Mouse (Mus musculus) frontal cortex, postnatal 25 days (tissue): ENCODE measurements at regions not wholly inside any gene's neighbourhood (a gene's known extent, or its start where the extent isn't known, plus 50 kb on each side); places are given as distances from the start of the nearest gene placed in this dataset.
"Not testable (repeated sequence)": the region's sequence is repeated elsewhere in the genome, so short reads cannot be mapped to it uniquely, and the experiment has no call there.

Experiments used
- DNase-seq, 2 experiments: peaks; one replicate each; pipeline ENCODE4 v3.0.0; 2022; ENCODE audit warnings: low spot score in 2 of 2

DNA sequence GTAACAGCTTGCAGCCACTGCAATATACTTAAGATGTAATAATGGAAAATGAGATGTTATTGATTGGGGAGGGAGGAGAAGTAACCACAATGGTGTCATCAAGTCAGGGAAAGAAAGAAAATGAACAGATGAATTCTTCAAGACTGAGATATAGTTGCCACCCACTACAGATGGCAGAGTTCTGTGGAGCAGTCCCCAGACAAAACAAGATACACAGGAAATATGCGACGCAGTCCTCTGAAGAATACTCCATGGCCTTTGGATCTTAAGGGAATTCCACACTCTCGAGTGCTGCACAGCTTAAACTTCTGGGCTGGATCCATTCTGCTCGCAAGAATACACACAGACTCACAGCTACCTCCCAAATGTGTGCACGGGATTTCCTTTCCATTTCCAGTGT, 113.4 kb downstream of the Sox4 start:
- DNase-seq, result no peak

DNA sequence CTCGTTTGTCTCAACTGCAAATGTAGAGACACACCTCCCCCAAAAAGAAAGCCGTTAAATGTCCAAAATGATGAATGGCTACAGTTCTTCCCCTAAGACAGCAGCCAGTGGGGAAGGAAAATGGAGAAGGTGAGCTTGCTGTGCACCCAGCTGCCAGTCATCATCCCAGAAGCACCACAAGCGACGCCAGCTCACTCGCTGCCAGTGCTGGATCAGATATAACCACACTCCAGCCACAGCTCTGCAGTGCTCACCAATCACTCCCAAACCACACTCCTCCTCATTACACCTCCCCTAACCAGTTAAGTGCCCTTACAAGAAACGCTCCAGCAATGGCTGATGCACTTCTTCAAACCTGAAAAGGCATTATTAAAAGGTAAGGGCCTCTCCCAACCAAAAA, 114.4 kb downstream of the Sox4 start:
- no peak for DNase-seq

DNA sequence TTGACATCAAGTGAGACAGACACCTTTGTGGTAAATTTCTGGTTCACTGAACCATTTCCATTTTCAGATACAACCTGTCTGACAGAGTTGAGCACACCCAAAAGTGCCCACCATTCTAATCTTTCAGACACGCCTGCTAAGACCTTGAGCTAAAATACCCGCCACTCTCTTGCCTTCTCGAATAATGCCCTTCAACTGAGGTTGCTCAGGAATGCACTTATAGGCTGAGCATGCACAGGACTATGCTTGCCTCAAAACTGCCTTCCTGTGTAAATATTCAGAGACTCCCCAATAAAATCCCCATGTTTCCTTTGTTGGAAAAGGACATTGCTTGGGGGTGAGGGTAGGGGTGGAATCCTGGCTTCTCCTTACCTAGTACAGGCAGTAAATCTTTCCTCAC, 115.3 kb downstream of the Sox4 start:
- no peak for DNase-seq

DNA sequence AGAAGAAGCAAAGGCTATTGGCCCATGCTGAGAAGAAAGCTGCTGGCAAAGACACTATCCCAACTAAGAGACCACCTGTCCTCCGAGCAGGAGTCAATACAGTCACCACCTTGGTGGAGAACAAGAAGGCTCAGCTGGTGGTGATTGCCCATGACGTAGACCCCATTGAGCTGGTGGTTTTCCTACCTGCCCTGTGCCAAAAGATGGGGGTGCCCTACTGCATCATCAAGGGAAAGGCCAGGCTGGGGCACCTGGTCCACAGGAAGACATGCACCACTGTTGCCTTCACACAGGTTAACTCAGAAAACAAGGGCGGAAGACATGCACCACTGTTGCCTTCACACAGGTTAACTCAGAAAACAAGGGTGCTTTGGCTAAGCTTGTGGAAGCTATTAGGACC, 116.3 kb downstream of the Sox4 start:
- not testable (repeated sequence) for DNase-seq

DNA sequence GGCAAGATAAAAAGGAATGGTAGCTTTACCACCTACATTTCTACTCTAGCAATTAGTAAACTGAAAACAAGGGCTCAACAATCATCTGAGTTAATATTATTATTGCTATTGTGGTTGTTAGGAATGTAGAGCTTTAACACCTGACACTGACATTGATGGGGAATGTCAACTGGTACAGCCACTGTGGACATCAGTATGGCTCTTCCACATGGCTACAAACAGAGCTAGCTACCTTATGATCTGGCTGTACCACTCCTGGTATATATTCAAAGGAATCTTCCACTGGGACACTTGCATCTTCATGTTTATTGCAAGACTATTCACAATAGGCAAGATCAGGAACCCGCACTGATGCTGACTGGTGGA, 119.8 kb downstream of the Sox4 start:
- no peak for DNase-seq

DNA sequence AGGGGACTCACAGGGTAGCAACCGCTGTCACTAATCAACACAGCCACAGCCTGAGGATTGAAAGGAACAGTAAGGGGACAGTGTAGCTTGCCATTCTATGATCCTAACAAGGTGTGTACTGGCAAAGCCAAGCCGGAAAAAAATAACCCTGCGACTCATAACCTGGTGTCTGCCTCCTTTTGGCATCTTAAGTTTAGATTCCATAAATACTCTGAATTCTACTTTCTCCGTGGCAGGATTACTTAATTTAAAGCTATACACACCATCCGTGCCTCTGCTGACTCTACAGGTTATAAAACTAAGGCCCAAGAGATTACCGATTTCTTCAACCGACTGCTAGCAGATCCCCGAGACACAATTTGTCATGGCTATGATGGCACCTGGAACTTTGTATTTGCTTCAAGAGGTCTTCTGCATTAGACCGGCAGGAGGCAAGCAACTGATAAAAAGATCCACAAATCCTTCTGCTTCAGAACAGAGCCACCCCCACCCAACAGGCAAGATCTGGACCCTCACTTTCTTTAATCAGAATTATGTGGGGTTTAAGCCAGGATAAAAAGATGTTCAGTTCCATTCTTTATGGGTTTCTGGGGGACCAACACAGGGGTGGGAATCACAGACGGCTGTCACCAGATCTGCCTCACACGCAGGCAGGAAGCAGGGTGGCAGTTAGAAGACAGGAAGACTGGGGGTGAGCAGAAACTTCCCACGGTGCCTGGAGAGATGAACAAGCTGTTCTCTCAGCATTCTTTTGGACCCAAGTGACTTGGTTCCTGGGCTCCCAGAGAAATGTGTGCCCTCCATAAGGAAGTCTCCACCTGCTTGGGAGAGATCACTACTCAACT, 120.4 kb downstream of the Sox4 start:
- no peak for DNase-seq

DNA sequence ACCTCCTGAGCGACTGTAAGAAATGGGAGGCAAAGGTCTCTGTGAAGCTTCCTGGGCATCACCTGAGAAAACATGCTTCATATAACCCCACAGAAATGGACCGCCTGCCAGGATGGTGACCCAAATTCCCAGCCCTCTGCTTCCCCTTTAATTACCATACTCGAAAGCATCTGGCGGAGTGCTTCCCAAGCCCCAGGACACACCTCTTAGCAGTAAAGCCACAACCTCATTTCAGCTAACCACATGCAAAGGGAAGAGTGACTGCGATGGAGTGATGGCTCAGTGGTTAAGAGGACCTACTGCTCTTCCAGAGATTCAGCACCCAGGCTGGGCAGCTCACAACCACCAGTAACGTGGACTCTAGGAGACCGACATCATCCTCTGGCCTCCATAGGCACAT, 127.2 kb downstream of the Sox4 start:
- no peak for DNase-seq

DNA sequence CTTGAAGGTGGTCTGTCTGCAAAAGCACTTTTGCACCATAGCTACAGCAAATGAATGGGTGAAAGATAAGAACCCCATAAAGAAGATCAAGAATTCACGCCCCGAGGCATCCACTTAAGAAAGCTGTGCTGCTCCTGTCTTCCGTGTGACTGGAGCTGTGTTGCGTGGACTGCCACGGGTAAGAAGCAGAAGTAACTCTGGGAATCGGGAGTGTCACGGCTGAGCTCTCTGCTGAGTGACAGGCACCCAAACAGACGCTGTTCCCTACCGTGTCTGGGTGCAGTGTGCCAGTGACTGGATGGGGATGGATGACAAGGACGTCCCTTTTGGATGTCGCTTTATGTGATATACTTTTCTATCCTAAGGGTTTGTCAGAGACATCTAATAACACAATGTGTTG, 129.5 kb downstream of the Sox4 start:
- no peak for DNase-seq

DNA sequence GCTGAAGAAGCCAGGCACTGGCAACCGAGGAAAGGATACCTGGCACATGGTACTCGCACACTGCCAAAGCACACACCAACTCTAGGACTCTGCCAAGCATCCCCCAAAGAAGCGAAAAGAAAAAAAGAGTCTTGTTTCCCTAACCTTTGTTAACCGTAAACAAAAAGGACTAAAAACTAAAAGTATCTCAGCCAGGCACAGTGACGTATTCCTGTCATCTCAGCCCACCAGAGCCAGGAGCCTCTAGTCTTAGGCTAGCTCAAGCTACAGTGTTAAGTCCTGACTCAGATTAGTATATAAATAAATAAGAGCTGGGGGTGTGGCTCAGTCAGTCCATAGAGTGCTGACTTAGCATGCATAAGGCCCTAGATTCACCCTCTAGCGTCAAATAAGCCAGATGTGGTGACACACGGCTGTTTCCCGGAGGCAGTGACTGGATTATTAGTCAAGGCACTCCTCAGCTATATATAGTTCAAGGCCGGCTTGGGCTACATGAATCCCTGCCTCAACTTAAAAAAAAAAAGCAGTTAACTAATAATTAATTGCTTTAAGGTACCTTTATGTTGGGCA, 130.1 kb downstream of the Sox4 start:
- no peak for DNase-seq

DNA sequence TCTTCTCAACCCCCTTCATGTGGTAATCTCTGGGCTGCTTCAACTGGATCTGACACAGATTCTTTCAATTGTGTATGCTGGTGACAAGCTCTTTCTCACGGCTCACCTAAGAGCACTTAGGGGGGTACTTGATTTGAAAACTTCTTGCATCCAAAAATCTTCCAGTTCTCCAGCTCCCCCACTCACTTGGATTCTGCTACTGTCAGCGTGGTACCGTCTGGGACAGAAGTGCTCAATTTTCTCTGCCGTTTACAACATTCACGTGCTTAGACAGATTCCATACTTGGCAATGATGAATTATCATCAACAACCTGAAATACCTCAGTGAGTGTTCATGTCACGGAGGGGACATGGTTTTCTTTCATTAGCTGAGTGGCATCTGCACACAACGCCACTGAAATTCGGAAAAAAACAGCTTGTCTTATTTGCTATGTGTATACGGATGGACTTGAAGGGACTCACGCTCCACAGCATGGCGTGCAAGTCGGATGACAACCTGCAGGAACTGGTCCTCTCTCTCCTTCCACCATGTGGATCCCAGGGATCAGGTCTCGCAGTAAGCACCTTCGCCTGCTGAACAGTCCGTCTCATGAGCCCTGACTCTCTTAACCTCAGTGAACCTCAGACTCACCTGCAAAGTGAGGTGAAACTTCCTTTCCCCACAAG, 132.5 kb downstream of the Sox4 start:
- DNase-seq, result no peak

DNA sequence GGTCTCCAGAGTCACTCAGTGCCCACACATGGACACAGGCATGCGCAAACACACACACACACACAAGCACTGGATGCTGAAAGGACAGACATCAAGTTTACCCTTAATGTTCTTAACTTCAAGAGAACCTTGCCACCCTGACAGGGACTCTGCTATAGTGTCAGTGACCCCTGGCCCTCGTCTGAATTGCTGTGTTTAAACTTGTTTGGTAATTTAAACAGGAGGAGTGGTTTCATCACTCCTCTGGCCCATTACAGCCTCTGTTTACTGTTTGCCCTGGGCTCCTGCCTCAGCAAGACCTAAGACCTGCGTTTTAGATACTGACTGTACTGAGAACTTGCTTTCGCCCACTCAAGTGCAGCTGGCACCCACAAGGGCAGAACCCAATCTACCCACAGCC, 139.4 kb downstream of the Sox4 start:
- DNase-seq, result no peak

DNA sequence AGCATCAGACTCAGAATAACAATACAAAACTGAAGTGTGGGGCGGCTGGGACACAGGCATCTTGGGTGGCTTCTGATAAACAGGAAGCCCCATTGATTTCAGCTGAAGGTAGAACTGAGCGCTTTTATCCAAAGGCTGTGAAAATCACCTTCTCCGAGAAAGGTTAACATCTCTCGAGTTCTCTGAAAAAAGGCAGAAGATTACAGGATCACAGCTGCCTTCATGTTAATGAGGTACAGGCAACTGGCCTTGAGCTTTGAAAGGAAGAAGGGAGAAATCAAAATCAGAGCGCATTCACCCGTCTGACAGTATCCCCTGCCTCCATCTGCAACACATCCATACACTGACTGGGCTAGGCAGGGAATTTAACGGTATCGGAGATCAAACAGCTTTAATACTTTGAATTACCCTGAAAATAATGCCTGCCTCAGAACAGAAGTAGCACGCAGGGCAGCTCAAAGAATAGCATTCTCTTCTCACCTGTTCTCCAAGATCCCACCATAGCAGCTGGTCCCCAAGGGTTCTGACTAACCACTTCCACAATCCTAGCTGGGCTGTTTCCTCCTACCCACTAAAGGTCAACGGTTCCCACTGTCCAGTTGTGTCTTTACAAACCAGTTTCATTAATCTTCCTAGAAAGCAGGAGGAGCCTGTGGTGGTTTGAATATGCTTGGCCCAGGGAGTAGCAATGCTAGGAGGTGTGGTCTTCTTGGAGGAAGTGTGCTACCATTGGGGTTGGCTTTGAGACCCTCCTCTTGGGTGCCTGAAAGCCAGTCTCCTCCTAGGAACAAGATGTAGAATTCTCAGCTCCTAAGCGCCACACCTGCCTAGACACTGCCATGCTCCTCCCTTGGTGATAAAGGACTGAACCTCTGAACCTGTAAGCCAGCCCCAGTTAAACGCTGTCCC, 141.6 kb downstream of the Sox4 start:
- DNase-seq, result no peak

DNA sequence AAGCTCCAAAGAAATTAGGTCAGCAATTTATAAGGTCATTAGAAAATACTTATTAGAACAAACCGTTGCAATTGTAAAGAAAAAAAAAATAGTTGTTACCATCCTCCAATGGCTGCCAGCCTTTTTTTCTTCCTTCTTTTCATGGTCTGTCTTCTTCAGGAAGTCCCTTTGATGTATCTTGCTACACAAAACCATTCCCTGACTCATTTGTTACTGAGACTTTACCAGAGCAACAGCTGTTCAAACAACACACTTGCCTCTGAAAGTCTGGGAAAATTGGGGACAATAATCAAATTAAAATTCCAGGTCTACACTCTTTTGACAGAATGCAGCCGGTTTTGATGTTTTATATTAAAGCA, 142.5 kb downstream of the Sox4 start:
- DNase-seq, result no peak

DNA sequence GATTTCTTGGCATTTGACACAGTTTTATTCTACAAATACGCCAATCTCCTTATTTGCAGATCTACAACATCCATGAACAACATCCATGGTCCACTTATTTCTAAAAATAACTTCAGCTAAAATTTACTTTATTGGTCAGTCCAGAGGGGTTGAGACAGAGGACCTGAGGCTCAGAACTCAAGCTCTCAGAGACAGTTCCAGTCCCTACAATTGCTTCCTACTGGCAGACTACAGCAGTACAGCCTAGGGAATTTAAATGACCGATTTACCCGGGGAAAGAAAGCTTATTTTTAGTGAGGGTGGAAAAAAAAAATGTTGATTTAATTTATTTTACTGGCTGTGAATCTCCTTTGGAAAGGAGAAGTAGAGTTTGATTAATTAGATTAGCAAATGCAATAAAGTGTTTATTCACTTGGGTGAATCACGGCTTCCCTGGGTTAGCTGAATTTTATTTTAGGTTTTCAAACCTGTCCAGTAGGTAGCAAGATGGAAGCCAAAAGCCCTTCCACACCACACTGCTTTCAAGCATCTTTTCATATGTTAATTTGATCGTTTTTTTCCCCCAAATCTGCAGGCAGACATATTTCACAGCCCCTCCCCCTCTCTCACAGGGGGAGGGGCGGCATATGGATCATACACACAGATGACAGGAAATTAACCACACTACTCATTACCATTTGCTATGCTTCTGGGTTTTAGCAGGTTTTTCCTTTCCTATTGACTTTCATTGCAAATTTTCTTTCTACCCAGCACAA, 143.0 kb downstream of the Sox4 start:
- DNase-seq, result no peak

DNA sequence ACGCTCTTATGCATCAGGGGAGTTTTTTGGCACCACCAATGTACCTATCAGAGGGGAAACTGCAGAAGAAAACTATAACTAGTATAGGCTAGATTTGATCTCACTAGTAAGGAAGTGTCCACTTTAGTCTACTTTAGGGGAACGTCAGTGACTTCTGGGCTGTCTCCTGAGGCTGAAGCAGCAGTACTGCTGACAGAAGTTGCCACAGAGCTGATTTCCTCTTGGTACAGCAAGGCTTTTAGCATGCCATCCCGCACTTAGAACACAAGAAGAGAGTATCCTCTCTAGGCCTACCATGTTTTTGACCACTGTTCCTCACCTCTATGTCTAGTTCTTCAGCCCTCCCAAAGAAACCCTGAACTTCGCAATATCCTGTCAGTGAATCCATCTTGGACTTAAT, 148.2 kb downstream of the Sox4 start:
- DNase-seq, result no peak

DNA sequence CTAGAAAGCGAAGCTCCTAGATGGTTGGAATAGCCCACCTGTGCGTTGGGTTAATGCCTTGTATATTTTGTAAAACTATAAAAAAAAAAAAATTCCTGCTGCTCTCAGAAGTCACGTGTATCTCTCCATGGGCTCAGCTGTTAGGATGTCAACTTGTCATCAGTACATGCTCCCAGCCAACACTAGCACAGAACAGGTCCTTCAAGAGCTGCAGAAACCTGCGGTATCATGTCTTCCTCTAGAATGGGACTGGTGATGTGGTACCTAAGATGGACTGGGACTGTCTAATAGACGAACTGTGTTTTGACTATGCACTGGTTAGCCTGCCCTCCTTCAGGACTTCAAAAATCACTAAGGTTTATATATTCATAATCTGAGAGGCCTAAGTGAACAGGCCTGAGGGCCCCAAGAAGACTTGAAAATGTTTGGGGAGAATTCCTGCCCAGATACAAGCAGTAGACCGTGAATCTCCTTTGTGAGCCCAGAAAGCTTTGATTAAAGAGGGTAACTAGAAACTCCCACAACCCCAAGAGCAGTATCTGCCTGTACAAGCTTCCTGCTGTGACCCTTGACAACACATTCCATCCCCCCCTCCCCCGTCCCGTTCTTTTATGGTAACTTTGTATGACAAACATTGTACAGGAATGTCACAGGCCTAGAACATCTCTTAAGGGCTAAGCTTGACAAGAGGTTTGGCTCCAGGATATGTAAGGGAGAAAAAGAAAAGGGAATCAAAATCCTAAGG, 152.1 kb downstream of the Sox4 start:
- DNase-seq, result no peak

DNA sequence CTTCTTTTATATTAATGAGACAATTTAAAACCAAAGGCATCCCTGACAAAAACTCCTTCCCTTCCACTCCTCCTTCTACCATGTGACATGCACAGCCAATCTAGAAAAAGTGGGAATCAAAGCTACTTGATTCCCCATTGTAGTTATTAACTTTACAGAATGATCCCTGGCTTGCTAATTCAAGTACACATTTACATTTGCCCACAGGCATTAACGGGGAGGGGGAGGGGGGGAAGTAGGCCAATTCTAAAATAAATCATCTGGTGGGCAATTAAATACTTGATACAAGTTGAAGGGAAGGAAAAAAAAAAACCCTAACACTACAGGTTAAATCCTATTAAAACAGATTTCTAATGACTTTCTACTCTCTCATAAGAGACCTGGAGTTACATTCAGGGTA, 152.8 kb downstream of the Sox4 start:
- no peak for DNase-seq

DNA sequence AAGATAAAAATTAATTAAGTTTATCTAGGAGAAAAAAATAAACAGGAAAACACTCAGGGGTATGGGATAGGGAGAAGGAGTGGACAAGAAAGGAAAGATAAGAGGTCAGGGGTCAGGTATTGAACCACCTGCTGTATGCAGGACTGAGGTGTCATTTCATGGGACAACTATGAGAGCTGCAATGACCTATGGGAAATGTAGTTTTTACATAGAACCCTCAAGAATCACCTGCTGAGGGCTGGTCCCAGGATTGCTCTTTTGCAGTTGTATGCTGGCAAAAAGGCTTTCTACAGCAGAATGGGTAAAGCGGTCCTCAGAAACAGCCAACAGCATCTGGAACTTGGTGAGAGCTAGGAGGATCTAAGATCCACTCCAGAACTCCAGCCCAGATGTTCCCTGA, 154.0 kb downstream of the Sox4 start:
- DNase-seq, result no peak

DNA sequence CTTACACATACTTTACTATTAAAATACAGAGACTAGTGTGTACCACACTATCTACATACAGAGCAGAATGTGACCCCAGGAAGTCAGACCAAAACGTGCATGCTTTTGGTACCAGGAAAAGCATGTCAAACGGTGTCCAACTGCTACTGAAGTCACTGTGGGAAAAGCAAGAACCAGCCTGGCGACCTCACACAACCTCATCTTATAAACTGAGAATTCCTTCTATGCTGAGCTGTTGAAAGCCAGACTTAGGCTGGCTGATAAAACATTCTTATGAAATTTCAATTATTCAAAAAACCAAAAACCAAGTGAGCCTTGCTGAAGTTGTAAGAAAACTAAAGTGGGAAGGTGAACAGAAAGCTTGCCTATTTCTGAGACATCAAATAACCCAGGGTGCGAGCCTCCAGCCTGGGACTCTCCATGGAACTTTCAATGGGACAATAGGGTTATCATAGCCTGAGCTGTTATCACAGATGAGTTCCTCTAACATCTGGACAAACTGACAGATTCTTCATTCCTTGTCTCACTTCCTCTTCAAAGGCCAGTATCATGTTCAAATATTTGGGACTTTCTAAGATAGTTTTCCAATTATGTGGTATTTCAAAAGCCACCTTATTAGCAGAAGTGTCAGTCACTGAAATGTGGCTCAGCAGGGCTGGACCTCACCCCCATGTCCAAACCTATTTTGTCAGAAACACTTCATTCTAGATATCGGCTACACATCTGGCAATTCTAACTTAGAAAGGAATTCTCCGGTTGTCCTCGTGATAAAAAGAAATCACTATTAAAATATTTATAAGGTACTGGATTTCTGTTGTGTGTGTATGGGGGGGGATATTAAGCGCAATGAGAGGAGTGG, 155.7 kb downstream of the Sox4 start:
- DNase-seq, result no peak

DNA sequence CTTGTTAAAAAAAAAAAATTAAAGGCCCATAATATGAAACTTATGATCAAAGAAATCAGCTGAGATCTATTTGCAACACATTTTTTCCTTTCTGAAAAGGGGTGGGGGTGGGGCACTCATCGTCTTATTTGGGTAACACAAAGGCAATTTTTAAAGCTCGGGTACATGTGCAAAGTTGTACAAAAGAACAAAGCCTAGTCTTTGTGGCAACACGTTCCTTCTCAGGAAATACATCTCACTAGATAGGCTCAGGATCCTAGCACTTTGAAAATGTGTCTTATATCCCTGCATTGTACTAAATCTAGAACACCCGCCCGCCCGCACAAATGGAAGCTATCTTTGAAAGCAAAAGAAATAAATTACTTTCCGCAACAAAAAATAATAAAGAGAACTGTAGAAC, 158.2 kb downstream of the Sox4 start:
- DNase-seq, result no peak
